Mouse (Mus musculus): ENCODE data around the gene Mief2.

Mief2 gene

DNA sequence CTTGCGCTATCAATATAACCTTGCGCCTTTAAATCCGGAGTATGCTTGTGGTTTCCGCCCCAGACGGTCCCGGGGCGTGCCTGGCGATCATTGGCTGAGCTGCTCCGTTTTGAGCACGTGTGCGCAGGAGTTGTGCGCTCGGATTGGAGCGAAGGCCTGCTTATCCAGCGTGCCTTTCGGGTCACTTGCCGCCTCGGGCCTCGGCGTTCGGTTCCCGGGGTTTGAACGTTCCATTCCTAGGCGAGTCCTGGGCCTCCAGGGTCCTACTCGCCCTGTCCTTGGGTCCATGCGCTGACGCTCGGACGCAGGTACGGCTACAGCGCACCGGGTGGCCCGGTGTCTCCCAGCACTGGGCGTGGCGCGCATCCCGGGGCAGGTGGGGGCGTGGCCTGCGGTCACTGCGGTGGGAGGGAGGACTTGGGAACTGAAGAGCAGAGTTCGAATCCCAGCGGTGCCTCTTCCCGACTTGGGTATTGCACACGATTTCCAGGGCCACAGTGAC, at the start of gene Mief2:
Gene Mief2, plus strand, starts transcription at position 139 of the 502 bp plus-strand sequence.
- in situ Hi-C loops (cut with MboI; ENCODE audit: low pct_unique_long_range_greater_than_20kb in 1 of 2, low sequenced_read_pairs in 2 of 2, unreplicated experiment in 1 of 2): no loop called here

DNA sequence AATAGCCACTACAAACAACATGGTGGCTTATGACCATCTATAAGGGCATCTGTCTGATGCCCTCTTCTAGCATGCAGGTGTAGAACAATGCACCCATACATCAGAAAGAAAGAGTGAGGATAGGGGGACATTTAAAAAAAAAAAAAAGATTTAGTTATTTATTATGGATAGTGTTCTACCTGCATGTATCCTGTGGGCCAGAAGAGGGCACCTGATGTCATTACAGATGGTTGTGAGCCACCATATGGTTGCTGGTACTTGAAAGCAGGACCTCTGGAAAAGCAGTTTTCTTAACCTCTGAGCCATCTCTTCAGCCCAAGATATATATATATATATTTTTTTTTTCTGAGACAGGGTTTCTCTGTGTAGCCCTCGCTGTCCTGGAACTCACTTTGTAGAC, 32.0 kb upstream of the Mief2 start:
- in situ Hi-C loops (cut with MboI; ENCODE audit: low pct_unique_long_range_greater_than_20kb in 1 of 2, low sequenced_read_pairs in 2 of 2, unreplicated experiment in 1 of 2): no loop called here

DNA sequence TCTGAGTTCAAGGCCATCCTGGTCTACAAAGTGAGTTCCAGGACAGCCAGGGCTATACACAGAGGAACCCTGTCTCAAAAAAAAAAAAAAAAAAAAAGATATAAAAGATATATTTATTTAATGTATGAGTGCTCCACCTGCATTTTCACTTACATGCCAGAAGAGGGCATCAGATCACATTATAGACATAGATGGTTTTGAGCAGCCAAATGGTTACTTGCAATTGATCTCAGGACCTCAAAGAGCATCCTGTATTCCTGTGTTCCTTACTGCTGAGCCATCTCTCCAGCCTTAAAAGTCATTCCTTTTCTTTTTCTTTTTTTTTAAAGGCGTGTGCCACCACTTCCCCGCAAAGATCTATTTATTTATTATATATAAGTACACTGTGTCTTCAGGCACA, 30.6 kb upstream of the Mief2 start:
- in situ Hi-C loops (cut with MboI; ENCODE audit: low pct_unique_long_range_greater_than_20kb in 1 of 2, low sequenced_read_pairs in 2 of 2, unreplicated experiment in 1 of 2): no loop called here

DNA sequence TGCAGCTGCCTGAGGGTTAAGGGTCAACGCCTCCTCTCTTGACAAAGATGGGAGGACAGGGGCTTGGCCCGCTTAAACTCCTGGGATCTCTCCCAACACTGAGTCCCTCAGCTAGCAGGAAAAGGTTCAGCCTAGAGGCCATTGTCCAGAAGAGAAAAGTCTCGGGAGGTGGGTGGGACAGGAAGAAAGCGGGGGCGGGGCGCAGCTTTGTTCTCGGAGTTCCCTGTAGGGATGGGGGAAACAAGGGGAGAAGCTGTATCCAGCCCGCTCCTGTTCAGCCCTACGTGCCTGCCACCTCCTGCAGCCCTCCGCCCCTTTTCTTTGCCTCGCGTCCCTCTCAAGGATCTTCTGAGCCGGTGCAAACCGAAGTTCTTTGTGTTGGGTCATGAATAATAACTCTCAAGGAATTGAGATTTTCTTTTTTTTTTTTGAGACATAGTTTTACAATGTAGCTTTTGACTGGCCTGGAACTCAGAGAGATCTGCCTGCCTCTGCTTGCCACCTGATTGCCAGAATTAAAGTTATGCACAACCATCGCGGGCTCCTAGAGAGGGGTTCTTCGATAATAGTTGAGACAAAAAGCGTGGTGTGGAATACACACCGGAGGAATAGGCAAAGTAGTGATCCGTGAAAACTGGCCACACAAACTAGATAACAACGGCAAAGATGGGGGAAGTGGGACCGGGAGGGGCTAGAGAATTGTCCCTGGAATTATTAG, 29.2 kb upstream of the Mief2 start:
- in situ Hi-C loops (cut with MboI; ENCODE audit: low pct_unique_long_range_greater_than_20kb in 1 of 2, low sequenced_read_pairs in 2 of 2, unreplicated experiment in 1 of 2): no loop called here

DNA sequence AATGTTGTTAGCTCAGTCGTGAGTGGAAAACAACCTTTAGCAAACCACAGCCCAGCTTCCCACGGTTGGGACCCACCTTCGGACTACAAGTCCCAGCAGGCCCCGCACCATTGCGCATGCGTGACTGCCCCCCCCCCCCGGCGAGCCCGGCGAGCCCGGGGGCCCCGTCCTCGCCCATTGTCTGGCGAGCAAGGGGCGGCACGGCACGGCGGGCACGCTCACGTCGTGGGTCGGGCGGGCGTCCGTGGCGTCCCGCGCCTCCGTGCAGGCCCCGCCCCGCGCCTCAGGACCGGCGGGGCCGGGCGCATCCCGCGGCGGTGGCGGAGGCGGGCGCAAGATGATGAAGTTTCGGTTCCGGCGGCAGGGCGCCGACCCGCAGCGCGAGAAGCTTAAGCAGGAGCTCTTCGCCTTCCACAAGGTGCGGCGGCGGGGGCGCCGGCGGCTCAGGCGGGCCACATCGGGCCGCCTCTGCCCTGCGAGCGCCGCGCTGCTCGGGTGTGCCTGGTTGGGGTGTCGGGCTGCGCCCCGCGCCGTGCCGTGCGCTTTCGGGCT, 28.6 kb upstream of the Mief2 start, which contains the start of gene Llgl1:
Gene Llgl1, plus strand, starts transcription at position 200 of the 552 bp plus-strand sequence.
- in situ Hi-C loops (cut with MboI; ENCODE audit: low pct_unique_long_range_greater_than_20kb in 1 of 2, low sequenced_read_pairs in 2 of 2, unreplicated experiment in 1 of 2): loop anchor here in 1 of 2 experiments (25.0 kb wide), 1 partner anchor 137 kb away; no protein-coding TSS in a partner anchor

DNA sequence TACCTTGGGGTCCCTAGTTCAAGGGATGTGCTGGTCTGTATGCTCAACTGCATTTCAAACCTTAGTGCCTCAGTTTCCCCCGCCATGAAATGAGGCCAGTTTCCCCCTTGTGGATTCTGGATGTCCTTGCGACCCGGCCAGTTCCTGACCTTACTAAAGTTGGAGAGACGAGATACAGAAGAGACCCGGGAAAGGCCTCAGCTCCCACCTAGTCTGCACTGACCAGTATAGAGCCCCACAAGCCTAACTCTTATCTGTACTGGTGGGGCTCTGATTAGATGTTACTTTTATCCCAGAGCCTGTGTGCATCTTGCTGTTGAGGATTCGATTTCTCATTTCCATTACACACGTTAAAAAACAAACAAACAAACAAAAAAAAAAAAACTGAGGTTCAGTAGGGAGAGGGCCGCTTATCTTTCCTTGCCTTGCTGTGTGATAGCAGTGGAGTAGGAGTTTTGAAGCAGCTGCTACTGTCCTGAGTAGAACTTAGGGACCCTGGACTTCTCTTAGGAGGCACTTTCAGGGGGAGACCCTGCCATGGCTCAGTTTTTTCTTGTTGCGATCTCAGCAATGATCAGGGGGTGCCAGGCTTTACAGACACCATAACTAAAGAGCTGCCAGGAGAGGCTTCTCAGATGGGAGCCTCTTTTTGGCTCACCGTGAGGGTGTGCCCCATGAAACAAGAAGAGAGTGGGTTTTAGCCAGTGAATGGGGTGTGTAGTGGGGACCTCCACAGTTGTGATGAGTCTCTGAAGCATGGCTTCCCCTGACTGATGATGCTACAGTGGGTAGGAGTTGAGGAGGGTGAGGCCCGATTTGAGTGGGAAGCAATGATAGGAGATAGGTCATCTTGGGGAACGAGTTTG, 27.6 kb upstream of the Mief2 start:
- in situ Hi-C loops (cut with MboI; ENCODE audit: low pct_unique_long_range_greater_than_20kb in 1 of 2, low sequenced_read_pairs in 2 of 2, unreplicated experiment in 1 of 2): loop anchor here in 1 of 2 experiments (25.0 kb wide), 1 partner anchor 138 kb away; no protein-coding TSS in a partner anchor

DNA sequence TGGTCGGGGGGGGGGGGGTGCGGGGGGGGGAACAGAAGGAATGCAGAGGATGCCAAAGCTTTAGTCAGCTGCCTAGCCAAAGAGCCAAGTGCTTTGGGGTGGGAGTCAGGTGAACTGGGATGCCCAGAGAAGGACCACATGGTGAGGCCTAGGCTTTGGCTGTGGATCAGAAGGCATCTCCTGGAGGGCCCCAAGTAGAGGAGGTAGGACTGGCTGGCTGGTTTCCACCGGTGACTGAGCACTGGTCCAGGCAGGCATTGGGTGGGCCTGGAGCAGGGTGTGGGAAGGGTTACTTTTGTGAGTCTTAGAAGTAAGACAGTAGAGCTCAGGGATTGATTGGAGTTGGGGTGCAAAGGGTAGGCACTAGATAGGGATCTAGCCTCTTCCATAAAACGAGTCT, 26.6 kb upstream of the Mief2 start:
- in situ Hi-C loops (cut with MboI; ENCODE audit: low pct_unique_long_range_greater_than_20kb in 1 of 2, low sequenced_read_pairs in 2 of 2, unreplicated experiment in 1 of 2): loop anchor here in 1 of 2 experiments (25.0 kb wide), 1 partner anchor 139 kb away; no protein-coding TSS in a partner anchor

DNA sequence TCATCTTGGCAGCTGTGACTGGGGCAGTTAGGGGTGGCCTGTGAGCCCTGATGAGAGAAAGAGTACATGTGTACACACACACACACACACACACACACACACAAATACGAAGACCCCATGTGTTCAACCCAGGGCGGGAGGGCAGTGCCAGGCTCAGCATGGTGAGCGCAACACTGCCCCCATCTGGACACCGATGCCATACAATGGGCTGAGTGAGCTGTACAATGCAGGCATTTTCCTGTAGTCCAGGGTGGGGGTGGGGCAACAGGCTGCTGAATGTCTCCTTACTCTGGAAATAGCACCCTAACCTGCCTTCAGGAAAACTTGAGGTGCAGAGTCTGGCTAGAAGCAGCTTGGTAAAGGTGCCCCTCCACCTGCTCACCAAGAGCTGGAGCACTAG, 25.1 kb upstream of the Mief2 start:
- in situ Hi-C loops (cut with MboI; ENCODE audit: low pct_unique_long_range_greater_than_20kb in 1 of 2, low sequenced_read_pairs in 2 of 2, unreplicated experiment in 1 of 2): loop anchor here in 1 of 2 experiments (25.0 kb wide), 1 partner anchor 141 kb away; no protein-coding TSS in a partner anchor

DNA sequence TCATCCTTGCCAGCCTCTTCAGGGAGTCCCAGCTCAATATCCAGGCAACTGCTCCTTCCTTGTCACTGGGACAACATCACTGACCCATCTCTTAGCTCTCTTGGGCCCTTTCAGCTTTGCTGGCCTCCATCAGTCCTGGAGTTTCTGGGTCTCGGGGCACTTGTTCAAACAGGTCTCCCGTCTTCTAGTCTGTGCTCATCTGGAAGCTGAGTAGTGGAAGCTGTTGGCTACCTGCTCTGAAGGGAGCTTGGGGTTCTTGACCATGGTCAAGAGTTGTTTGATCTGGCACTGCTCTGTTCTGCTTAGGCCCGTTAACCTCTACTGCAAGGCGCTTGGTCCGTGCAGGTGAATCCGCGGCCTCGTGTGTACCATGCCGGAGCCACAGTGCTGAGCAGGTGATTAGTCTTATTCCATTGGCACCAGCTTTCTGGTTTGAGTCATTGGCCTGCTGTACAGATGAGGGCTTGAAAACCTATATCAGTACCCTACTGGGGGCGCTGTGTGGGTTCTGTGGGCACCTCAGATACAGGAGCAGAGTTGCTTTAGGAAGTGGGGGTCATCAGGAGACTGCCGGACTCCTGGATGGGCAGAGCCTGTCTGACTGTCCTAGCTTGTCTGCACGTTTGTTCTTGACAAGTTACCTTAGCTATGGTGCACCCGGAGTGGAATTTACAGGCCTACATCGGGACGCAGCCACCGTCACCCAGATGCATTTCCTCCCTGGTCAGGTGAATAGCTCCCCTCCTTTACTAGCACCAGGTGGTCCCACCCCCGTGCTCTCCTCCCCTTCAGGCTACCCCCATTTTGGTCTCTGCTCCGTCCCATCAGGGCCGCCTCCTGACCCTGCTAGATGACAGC, 23.9 kb upstream of the Mief2 start:
- in situ Hi-C loops (cut with MboI; ENCODE audit: low pct_unique_long_range_greater_than_20kb in 1 of 2, low sequenced_read_pairs in 2 of 2, unreplicated experiment in 1 of 2): loop anchor here in 1 of 2 experiments (25.0 kb wide), 1 partner anchor 142 kb away; no protein-coding TSS in a partner anchor

DNA sequence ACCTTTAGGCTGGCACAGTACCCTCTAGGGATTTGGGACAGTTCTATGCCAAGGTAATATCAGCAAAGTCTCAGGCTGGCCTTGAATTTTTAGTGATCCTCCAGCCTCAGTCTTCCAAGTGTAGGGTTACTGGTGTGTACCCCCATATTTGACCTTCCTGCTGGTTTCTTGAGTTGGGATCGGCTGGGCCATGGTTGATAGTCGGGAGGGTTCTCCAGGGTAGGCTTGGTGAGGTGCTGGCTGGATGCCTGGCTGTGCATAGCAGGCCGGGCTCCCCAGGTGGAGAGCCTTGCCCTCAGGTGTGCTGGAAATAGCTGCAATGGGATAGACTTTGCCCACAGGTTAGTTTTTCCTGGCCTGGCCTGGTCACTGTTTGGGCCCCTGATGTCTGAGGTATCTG, 22.9 kb upstream of the Mief2 start:
- in situ Hi-C loops (cut with MboI; ENCODE audit: low pct_unique_long_range_greater_than_20kb in 1 of 2, low sequenced_read_pairs in 2 of 2, unreplicated experiment in 1 of 2): loop anchor here in 1 of 2 experiments (25.0 kb wide), 1 partner anchor 143 kb away; no protein-coding TSS in a partner anchor

DNA sequence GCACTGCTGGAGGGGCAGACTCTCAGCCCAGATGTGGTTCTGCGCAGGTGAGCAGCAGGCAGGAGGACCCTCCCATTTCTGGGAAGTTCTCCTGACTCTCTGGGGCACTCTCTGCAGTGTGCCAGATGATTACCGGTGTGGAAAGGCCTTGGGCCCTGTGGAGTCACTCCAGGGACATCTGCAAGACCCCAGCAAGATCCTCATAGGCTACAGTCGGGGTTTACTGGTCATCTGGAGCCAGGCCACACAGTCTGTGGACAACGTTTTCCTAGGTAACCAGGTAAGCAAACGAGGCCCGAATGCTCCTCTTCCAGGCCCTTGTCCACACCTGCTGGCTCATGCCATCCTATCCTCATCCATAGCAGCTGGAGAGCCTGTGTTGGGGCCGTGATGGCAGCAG, 22.1 kb upstream of the Mief2 start:
- in situ Hi-C loops (cut with MboI; ENCODE audit: low pct_unique_long_range_greater_than_20kb in 1 of 2, low sequenced_read_pairs in 2 of 2, unreplicated experiment in 1 of 2): loop anchor here in 1 of 2 experiments (25.0 kb wide), 1 partner anchor 144 kb away; no protein-coding TSS in a partner anchor

DNA sequence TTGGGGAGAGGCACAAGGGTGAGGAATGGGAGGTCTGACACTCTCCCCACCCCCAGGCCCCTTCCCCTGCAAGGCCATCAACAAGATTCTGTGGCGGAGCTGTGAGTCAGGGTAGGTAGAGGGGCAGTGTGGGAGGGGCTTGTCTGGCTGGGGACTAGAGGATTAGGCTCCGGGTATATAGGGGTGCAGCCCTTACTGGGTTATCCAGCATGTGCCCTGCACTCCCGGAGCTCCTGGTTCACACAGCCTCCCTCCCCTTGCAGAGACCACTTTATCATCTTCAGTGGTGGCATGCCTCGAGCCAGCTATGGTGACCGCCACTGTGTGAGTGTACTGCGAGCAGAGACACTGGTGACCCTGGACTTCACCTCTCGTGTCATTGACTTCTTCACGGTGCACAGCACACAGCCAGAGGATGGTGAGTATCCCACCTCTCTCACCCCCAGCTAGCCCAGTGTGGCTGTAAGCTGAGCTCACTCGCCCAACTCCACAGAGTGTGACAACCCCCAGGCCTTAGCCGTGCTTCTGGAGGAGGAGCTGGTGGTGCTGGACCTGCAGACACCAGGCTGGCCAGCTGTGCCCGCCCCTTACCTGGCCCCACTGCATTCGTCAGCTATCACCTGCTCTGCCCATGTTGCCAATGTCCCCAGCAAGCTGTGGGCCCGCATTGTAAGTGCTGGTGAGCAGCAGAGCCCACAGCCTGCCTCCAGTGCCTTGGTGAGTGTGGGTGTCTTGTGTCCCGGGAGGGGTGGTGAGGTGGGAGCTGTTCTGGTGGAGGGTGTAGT, 21.3 kb upstream of the Mief2 start:
- in situ Hi-C loops (cut with MboI; ENCODE audit: low pct_unique_long_range_greater_than_20kb in 1 of 2, low sequenced_read_pairs in 2 of 2, unreplicated experiment in 1 of 2): loop anchor here in 1 of 2 experiments (25.0 kb wide), 1 partner anchor 145 kb away; no protein-coding TSS in a partner anchor

DNA sequence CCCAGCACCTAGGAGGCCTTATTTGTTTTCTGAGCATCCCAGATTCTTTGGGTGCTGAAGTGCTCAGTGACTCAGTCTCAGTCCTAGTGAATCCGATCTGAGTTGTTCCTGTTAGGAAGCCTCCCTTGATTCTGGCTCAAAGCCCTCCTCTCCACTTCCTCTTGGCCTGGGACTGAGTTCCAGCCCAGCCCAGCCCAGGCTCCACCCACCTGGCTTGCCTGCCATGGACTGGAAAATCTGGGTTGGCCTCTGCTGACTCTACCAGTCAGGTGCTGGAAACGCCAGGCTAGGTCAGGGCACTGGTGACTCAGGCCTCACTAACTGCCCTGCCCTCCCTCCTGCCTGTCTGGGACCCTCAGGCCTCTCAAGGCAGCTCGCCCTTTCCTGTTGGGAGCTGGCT, 20.5 kb upstream of the Mief2 start:
- in situ Hi-C loops (cut with MboI; ENCODE audit: low pct_unique_long_range_greater_than_20kb in 1 of 2, low sequenced_read_pairs in 2 of 2, unreplicated experiment in 1 of 2): loop anchor here in 1 of 2 experiments (25.0 kb wide), 1 partner anchor 145 kb away; no protein-coding TSS in a partner anchor

DNA sequence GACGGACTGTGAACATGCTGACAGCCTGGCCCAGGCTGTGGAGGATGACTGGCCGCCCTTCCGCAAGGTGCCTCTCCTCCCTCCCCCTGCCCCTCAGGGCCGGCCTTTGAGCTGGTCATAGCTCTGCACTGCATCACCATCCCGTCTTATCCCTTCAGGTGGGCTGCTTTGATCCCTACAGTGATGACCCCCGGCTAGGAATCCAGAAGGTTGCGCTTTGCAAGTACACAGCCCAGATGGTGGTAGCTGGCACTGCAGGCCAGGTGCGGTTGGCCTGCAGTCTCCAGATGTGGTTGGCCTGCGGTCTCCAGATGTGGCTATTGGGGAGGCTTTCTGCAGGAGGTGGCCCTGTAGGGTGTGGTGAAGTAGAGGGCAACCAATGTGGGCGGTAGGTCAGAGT, 19.6 kb upstream of the Mief2 start:
- in situ Hi-C loops (cut with MboI; ENCODE audit: low pct_unique_long_range_greater_than_20kb in 1 of 2, low sequenced_read_pairs in 2 of 2, unreplicated experiment in 1 of 2): loop anchor here in 1 of 2 experiments (25.0 kb wide), 1 partner anchor 146 kb away; no protein-coding TSS in a partner anchor

DNA sequence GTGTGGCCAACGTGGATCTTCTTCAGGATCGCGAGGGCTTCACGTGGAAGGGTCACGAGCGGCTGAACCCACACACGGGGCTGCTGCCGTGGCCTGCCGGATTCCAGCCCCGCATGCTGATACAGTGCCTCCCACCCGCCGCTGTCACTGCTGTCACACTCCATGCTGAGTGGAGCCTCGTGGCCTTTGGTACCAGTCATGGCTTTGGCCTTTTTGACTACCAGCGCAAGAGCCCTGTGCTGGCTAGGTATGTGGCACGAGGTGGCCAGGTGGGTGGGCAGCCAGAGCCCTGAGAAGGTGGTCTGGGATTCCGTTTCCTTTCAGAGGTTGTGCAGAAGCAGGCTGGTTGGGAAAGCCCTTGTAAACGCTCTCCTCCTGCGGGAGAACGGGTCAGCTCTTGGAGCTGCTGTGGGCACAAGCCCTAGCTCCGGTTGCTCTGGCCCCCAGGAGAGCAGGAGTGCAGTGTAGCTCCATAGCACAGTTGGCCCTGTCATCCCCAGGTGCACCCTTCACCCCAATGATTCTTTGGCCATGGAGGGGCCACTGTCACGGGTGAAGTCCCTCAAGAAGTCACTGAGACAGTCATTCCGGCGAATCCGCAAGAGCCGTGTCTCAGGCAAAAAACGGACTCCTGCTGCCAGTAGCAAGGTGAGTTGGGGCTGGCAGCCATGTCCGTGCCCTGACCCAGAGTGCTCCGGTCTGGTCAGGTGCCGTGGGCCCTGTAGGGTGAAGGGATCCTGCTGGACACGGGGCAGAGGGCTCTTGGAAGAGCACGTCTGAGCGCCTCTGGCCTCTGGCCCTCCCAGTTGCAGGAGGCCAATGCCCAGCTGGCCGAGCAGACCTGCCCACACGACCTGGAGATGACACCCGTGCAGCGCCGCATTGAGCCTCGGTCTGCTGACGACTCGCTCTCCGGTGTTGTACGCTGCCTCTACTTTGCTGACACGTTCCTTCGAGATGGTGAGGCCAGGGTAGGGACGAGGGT, 18.4 kb upstream of the Mief2 start:
- in situ Hi-C loops (cut with MboI; ENCODE audit: low pct_unique_long_range_greater_than_20kb in 1 of 2, low sequenced_read_pairs in 2 of 2, unreplicated experiment in 1 of 2): loop anchor here in 1 of 2 experiments (25.0 kb wide), 1 partner anchor 147 kb away; no protein-coding TSS in a partner anchor

DNA sequence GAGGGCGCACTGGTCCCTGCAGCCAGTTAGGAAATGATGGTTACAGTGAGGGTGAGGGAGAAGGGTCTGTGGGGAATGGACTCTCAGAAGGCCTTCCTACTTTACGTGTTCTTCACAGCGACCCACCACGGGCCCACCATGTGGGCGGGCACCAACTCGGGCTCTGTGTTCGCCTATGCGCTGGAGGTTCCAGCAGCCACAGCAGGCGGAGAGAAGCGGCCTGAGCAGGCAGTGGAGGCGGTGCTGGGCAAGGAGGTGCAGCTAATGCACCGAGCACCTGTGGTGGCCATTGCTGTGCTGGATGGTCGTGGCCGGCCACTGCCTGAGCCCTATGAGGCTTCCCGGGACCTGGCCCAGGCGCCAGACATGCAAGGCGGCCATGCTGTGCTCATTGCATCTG, 17.0 kb upstream of the Mief2 start:
- in situ Hi-C loops (cut with MboI; ENCODE audit: low pct_unique_long_range_greater_than_20kb in 1 of 2, low sequenced_read_pairs in 2 of 2, unreplicated experiment in 1 of 2): loop anchor here in 1 of 2 experiments (25.0 kb wide), 1 partner anchor 149 kb away; no protein-coding TSS in a partner anchor
